Mouse (Mus musculus) thymus, adult 2 months (tissue): ENCODE data around the gene Tmtc1.

Experiments used
- CTCF ChIP-seq: fragments of 200-500 bp; IDR thresholded peaks from 2 replicates; pipeline ENCODE4 v1.5.1; 2012; ENCODE audit warnings: mild to moderate bottlenecking, control low read depth, low read length, moderate library complexity, borderline replicate concordance; ENCODE audit not compliant: control insufficient read depth, poor library complexity, insufficient read depth; ENCODE audit errors: extremely low read depth
- POLR2A ChIP-seq: fragments of 200-500 bp; IDR thresholded peaks from 2 replicates; pipeline ENCODE4 v1.6.1; 2012; ENCODE audit warnings: mild to moderate bottlenecking, low read length, control low read depth, moderate library complexity; ENCODE audit not compliant: control insufficient read depth, poor library complexity, insufficient read depth; ENCODE audit errors: extremely low read depth

GRCm38 (mm10) chr6:148478350-148478749, 34.2 kb upstream of the Tmtc1 start:
- TF ChIP-seq CTCF, result no peak
- TF ChIP-seq POLR2A, result no peak
